Mouse (Mus musculus) thymus, postnatal 25 days (tissue): ENCODE measurements around the gene Mrpl43.
A peak's percentile ranks its signal among the peaks of the same experiment; 100 is the strongest.

Experiments
- DNase-seq: peaks from one replicate; pipeline ENCODE4 v3.0.0; 2022

The Mrpl43 gene

DNA sequence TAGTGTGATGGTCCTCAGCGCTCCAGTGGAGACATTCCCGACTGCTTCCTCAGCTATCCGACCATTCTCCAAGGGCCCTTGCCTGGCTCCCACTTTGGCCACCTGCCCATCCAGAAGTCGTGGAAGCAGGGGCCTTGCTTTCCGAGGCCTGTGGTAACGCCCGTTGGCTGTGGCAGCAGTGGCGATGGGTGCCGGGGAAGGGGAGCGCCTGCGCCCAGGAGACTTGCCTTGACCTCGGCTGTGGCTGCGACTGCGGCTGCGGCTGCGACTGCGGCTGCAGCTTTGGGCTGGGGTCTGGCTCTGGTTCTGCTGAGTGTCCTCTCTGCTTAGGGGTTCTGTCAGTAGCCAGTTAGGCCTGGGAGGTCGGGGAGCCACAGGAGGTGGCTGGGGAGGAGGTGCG is 22.5 kb upstream of the Mrpl43 start:
- no peak for DNase-seq

DNA sequence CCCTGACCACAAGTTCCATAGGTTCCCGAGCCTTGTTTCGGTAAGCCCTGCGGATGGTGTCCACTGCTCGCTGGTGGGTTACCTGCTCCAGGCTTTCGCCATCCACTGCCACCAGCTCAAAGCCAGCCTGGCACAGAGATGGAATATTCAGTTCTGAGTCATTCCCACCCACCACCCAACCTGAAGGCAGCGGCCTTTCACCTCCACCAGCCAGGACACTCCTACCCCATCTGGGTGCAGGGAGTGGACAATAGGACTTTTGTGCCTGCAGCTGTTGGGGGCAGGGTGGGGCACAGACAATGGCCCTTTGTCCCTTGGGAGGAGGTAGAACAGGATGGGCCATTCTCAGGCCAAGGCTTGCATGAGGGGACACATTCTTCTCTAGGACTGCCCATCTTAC is 21.6 kb upstream of the Mrpl43 start:
- no peak for DNase-seq

DNA sequence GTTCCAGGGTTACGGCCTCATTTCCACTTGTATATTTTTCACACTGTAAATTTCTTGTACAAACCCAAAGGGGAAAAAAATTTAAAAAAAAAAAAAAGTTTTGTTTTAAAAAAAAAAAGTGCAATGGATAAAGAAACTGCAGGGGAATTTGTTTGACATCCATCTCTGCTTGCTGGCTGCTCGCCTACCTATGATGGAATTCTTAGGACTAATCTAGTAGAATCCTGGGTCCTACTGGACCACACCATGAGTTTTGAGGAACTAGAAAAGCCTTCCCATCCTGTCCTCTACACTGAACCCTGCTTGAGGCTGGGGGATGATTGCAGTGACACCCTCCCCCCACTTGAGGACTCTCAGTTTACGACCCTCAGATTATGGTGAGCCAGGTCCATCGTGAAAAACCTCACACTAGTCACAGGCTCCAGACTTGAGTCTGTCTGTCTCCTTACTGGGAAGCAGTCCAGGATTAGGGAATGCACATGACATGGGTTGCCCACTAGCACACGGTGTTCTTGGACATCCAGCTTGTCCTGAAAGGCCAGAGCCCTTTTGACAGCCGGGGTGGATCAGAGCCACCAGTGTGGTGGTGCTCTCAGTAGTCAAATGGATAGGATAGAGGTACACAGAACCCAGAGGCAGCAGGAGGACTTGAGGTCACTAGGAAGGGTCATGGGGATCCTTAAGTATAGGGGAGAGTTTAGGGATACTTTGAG is 20.9 kb upstream of the Mrpl43 start:
- no peak for DNase-seq

DNA sequence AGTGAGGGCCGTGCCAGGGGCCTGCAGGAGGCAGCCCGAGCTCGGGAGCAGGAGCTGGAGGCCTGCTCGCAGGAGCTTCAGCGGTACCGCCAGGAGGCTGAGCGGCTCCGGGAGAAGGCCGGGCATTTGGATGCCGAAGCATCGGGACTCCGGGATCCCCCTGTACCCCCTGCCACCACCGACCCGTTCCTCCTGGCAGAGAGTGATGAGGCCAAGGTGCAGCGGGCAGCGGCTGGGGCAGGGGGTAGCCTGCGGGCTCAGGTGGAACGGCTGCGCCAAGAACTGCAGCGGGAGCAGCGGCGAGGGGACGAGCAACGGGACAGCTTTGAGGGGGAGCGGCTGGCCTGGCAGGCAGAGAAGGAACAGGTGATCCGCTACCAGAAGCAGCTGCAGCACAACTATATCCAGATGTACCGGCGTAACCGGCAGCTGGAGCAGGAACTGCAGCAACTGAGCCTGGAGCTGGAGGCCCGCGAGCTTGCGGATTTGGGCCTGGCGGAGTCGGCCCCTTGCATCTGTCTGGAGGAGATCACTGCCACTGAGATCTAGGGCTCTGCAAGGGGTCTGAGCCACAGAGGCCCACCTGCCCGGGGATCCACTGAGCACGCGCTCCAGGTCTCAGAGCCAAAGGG is 19.8 kb upstream of the Mrpl43 start:
- DNase-seq = no peak

DNA sequence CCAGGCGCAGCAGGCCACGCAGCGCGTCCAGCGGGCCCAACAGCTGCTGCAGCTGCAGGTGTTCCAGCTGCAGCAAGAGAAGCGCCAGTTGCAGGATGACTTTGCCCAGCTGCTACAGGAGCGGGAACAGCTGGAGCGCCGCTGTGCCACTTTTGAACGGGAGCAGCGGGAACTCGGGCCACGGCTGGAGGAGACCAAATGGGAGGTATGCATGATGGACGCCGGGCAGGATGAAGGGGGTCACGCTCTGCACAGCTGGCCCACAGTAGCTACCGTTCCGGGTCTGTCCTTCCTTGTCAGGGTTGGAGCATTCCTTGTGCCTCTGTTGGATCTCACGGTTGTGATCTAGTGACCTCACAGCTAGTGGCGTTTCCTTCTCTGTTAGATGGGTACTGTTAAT is 18.5 kb upstream of the Mrpl43 start:
- no peak for DNase-seq

DNA sequence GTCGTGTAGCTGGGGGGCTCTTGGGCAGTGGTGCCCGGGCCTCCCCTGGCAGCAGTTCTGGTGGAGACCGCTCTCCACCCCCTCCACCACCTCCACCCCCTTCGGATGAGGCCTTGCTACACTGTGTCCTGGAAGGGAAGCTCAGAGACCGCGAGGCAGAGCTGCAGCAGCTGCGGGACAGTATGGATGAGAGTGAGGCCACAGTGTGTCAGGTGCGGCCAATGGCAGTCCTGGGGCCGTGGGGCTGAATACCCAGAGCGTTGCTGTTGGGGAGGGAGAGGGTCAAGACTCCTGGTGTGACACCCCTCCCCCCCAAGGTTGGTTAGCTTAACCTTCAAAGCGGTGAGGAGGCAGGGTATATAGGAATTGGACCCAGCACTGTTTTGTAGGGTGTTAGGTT is 17.8 kb upstream of the Mrpl43 start:
- no peak for DNase-seq

DNA sequence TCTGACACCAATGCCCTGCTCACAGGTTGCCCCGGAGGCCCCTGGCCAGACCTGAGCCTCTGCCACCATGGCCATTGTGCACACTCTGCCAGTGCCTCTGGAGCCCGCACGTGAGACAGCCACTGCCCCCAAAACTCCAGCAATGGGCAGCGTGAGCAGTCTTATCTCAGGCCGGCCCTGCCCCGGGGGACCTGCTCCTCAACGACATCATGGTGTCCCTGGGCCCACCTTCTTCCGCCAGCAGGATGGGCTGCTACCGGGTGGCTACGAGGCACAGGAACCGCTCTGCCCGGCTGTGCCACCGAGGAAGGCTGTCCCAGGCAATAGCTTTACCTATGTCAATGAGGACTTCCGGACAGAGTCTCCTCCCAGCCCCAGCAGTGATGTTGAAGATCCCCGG is 15.1 kb upstream of the Mrpl43 start:
- DNase-seq = no peak

DNA sequence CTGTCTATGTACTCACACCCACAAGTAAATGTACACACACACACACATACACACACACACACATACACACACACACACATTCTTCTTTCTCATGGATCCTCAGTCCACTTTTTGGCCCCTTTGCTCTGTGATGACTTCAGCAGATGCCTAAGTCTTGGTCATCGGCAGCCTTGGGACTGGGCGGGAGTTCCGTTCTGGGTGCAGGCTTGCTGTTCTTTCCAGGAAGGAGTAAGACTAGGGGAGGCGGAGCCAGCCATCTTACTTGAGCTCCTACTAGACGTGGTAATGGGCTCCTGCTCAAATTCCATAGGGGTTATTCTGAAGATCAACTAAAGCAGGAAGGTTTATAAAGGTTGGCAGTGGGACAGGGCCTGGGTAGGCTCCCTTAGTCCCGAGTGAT is 14.1 kb upstream of the Mrpl43 start:
- no peak for DNase-seq

DNA sequence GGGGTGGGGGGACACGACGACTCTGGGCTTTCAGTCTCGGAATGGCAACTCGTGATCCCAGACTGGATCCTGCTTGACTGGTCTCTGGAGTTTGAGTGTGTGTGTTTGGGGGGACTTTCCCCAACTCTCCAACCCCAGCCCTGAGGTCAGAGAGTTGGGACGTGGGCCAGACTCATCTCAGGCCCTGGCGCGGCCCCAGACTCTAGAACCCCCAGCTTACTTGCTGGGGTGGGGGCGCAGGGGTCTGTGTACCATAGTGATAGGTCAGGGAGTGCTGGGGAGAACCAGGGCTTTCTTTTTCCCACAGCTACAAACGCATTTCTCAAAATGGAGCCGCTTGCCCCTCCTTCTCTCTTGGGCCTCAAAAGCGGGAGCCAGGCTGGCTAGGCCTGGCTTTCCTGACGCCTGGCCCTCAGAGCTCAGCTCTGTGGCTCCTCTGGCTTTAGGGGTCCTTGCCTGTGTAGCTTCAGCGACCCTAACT is 12.1 kb upstream of the Mrpl43 start:
- DNase-seq = no peak

DNA sequence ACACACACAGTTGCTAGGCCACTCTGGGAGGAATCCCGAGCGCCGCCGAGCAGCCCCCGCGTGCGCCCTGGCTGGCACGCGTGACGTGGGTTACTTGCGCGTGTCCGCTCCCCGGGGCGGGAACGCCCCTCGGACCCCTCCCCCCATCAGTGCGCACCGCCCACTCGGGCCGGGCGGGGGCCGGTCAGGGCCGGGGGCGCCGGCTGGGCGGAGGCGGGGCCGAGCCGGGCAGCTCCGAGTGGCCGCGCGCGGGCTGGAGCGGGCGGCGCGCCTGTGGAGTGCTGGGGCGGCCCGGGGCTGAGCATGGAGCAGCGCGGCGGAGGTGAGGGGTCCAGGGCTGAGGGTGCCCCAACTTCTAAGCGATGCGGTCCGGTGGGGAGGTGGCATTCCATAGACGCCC is 11.7 kb upstream of the Mrpl43 start:
- DNase-seq = peak; percentile 20

DNA sequence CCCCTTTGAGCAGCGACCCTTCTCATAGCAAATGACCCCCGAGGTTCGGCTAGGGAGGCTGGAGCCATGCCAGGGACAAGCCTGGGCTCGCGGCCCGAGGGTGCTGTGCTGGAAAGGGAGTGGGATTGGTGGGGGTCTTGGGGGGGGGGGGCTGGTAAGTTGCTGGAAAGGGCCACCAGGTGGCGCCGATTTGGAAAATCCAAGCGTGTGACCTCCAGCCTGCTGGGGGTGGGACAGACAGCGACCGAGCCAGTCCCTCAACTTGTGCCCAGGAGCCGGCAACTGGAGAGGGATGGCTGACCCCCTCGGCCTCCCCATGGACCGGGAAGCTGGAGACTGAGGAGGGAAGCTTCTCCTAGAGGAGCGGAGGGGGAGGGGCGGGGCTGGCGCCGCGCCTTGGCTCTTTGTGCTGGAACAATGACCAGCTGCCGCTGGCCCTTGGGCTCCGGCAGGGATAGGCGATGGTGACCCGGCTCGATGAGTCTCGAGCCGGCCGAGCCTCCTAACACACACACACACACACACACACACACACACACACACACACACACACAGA is 11.1 kb upstream of the Mrpl43 start:
- DNase-seq = peak; percentile 41

DNA sequence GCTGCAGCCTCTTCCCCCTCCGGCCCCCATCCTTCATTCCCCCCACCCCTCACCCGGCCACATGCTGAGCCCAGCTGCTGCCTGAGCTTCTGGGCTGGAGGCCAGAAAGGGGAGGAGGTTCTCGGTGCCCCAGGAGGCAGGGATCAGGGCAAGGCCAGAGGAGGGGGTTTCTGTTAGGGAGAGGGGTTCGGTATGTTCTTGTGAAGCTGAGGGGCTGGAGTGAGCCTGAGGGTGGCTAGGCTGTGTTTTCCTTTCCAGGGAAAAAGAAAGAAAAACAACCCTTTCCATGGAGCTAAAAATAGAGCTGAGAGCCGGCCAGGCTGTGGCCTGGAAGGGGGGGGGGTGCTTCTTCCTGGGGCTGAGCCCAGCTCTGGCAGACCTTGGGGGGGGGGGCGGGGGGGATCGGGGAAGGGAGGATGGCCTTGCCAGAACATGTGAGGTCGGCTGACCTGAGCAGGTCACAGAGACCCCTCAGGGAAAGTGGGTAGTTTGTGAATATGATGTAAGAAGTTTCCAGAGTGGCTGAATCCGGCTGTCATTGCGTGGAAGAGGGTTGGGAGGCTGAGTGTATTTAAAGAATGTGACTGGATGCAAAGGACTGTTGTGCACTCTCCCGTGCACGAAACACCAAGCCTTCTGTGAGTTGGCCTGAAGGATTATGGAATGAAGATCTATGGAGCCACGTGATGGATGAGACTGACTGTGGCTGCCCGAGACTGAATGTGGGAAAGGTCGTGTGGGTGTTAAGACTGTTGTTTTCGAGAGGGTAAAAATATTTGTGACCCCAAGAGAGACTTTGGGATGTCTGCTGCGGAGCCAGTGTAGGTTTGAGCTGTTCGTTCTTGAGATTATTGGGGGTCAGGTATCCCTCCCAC is 10.3 kb upstream of the Mrpl43 start:
- peak; percentile 12 for DNase-seq

DNA sequence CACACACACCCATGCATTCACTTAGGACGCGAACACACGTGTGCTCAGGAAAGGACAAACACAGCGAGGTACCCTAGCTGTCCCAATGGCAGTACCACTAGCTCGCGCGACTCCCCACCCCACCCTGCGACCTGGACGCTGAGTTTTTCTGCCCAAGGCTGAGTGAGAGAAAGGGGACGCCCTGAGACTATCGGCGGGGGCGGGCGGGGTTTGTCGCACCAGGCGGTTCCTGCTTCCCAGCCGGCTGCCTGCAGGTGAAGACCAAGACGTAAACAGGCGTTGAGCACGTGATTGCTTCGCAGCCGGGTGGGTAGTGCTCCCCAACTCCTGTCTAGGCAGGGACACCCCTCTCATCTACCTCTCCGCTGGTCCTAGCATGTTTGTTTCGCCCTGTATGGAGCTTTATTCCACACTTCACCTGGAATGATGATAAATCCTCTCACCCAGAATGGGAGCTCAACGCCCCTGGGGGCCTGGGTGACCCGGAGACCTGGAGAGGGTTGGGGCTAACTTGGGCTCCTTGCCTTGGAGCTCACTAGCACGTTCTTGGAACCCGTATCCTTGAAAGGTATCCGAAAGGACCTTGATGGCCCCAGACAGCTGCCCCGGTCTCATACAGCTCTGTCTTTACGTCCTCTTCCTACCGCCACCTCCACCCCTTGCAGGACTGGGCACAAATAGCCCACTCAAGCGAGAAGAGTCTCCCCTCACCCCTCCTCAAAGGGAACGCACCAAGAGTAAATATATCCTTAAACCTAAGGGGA is 9.5 kb upstream of the Mrpl43 start:
- peak; percentile 78 for DNase-seq

DNA sequence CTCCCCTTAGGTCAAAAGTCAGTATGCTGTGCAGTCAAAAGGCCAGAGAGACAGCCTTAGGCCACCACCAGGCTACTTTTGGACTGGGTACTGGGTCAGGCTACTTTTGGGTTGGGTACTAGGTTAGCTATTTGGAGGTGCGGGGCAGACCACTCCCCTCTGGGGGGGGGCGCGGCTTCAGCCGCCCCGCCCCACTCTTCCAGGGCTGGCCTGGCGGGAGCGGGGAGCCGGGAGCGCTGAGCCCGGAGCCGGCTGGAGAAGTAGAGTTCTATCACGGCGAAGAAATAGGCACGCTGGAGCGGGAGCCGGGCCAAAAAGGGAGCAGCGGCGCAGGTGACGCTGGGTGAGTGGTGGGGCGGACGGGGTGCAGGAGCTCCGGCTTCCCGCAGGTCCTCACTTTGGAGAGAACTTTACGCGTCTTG is 8.8 kb upstream of the Mrpl43 start:
- peak; percentile 47 for DNase-seq

DNA sequence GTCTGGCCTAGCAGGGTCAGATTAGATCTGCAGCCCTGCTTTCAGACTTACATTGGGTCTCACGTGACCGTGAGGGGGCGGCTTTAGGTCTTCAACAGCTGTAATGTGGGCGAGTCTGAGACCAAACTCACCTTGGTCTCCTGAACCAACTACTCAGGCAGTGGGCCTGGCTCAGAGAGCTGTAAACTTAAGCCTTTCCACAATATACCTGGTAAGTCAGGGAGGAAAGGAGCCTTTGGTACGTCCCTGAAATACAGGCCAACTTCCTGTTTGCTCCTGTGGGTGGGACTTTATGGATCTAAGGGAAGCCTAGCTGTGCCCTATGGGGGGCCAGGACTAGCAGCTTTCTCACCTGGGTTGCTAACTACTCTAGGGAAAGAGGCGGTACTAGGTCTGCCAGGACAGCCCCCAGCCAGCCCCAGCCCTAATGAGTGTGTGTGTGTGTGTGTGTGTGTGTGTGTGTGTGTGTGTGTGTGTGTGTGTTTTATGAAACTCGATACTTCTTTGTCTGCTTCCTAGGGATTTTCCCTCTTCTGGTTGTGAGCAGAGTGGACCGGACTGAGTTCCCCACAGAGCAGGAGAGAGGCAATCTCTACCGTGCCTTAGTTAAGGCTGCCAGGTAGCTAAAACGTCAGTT is 8.2 kb upstream of the Mrpl43 start, which contains the start of gene Lzts2:
Gene Lzts2, plus strand, starts transcription at position 80 of the 637 bp plus-strand sequence.
- DNase-seq = peak; percentile 24

DNA sequence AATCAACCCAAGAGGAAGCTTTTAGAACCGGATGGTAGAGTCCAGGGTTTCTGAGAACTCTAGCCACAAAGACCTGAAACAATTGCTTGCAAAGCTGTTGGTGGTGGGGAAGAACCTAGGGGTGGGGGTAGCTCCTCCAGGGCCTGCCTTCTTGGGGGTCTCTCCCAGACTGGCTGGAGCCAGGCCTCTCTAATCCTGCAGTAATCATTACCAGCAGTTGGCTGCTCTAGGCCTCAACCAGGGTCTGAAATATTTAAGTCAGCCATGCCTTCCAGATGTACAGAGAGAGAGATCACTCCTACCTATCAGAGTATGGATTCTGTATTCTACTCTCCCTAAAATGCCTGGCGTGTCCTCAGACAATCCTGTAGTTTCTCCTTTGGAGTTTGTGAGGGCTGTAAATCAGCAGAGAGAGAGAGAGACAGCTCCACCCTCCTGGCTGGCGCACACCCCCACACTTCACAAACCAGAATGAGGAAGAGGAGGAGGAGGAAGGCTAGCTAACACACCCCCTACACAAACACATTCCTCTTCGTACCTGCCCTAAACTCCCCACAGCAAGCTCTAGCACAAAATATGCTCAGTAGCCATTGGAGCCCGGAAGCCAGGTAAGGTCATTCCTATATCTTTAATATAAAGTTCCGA is 7.5 kb upstream of the Mrpl43 start:
- no peak for DNase-seq

DNA sequence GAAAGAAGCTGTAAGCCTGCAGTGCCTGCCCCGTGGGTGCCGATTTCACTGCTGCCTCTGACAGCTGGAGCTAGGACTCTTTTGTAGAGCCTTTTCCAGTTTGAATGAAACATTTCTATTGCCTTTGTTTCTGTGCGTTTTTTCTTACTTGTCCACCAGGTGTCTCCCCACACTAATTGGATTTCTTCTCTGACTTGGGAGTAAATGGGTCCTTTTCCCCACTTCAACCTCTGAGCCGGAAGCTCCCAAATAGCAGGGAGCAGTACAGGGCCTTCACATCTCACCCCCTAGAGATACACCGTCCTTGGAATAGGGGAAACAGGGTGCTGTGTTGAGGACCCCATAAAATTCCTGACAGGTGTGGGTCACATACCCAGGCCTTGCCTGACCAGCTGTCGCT is 6.4 kb upstream of the Mrpl43 start:
- no peak for DNase-seq

DNA sequence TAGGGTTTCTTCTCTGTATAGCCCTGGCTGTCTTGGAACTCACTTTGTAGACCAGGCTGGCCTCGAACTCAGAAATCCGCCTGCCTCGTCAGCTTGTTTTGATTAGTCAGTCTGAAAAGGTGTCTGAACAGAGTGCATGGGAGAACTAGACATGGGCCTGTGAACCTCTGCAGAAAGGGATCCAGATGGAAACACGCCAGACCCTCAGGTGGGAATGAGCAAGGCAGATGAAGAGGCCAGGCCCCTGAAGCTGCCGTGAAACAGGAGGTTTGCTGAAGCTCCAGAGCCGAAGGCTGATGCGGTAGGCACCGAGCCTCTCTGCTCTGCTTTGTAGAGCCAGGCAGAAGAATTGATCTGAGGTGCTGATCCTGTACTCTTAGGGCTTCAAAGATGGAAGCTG is 6.0 kb upstream of the Mrpl43 start:
- DNase-seq = no peak

DNA sequence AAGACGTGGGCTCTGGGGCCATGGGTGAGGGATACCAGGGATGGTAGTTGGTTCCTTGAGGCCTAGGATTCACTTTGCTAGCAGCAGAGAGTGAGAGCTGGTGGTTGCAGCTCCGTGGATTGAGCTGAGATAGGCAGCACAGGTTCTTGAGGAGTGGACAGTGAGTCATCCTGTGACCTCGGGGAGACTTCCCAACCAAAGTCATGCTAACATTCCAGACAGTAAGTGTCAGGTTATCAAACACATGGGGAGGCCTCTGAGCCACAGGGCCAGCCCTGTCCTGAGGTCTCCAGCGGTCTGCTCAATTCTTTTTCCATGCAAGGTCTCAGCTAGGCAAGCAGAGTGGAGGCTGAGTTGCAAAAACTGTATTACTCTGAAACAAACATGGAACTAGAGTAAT is 4.4 kb upstream of the Mrpl43 start:
- DNase-seq = no peak

DNA sequence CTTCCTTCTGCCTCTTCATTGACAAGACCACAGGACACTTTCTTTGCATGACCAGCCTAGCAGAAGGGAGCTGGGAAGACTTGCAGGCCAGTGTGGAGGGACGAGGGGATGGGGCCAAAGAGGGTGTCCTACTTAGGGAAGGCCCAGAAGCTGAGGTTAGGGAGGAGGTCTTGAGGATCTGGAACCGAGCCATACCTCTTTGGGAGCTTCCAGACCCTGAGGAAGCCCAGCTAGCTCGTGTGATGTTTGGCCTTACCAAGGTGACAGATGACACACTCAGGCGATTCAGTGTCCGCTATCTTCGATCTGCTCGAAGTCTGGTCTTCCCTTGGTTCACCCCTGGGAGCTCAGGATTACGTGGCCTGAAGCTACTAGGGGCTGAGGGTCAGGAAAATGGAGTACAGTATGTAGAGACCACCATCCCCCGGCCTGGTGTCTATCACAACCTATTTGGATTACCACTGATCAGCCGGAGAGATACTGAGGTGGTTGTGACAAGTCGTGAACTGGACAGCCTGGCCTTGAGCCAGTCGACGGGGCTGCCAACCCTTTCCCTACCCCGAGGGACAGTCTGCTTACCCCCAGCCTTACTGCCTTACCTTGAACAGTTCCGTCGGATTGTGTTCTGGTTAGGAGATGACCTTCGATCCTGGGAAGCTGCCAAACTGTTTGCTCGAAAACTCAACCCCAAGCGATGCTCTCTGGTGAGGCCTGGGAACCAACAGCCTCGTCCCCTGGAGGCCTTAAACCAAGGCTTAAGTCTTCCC is 1.4 kb upstream of the Mrpl43 start:
- no peak for DNase-seq

DNA sequence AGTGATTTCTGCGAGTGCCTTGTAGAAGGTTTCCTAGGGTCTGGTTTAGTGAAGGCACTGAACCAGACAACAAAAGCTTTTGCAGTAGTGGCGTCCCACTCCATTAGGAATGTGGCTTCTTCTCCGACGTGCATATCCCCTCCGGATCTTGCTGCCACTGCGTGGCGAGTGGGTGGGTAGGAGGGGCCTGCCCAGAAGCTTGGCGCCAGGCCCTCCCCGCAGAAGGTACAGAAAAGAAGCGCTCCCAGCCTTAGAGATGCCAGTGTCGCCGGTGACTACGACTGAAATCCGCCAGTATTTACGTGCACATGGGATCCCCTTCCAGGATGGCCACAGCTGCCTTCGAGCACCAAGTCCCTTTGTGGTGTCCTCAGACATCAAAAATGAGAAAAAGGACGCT is 779 bp upstream of the Mrpl43 start:
- no peak for DNase-seq
